Mouse (Mus musculus): ENCODE results near the gene Usp30.

DNA sequence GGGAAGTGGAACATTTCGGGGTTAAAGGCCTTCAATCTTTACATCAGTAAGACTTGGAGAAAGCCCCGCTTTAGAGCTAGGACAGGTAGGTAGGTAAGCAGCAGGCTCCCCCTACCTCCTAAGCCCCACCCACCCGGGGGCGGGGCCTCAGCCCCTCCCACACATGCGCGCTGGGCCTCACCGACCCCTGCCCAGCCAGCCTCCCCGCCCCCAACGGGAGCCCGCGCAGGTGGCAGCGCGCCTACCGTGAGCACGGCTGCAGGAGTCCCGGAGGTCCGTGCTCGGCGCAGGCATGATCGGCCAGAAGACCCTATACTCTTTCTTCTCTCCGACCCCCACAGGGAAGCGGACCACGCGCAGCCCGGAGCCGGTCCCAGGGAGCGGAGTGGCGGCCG lies 64.9 kb downstream of the Usp30 start, which contains the start of gene Ung:
- TF ChIP-seq CTCF (IDR thresholded peaks at IDR 0.05; ENCODE audit: low read depth) (no peak), EP300 (IDR thresholded peaks at IDR 0.05; ENCODE audit: low read depth) (no peak)

Measured in heart, postnatal 0 days (tissue).